ENCODE assay signal across 21 mouse cellular contexts in genomic region chr13:83480388-83480787, GRCm38 (mm10). TPM values are rescaled to one million over a fixed set of nuclear protein-coding genes. Genes with fewer than 3 reads are reported as not detected.
A peak's percentile ranks its signal among the peaks of the same experiment; 100 is the strongest.
DNase-seq lines count a peak whose midpoint lies in the region; ATAC-seq and TF ChIP-seq lines count a peak whose summit lies in the region.
"Had no signal": no experiment of that assay in that cellular context is flagged by ENCODE, and none has a peak within 500 bp of the region (broad histone marks: within the 10 kb centered on the region; RNA-seq: fewer than 3 reads in every experiment).

No protein-coding gene starts in this region.

- no peak overlapping the region for H3K4me2 ChIP-seq in forebrain, postnatal 0 days (ENCODE audit: low read depth)
- H3K4me2 ChIP-seq in limb, embryonic 13.5 days (replicated peaks) = no peak overlapping the region
- H3K4me2 ChIP-seq in limb, embryonic 14.5 days (replicated peaks; ENCODE audit: low read depth, low read length, severe bottlenecking) = no peak overlapping the region
- H3K4me2 ChIP-seq: embryonic facial prominence, embryonic 13.5 days; heart, embryonic 13.5 days; hindbrain, embryonic 15.5 days had no signal

- H3K27ac ChIP-seq in forebrain, postnatal 0 days (ENCODE audit: low read depth, low read length) = peak overlapping the region; percentile 17; the same call in 1 of the 2 replicates
- H3K27ac ChIP-seq in forebrain, embryonic 10.5 days = no peak overlapping the region
- H3K27ac ChIP-seq in limb, embryonic 13.5 days = no peak overlapping the region
- no peak overlapping the region for H3K27ac ChIP-seq in limb, embryonic 10.5 days
- H3K27ac ChIP-seq in limb, embryonic 14.5 days (replicated peaks; ENCODE audit: low read depth, low read length) = no peak overlapping the region
- H3K27ac ChIP-seq: embryonic facial prominence, embryonic 13.5 days; heart, embryonic 13.5 days; hindbrain, embryonic 15.5 days had no signal

- no peaks in the 10 kb centered on the region for H3K9me3 ChIP-seq in forebrain, postnatal 0 days (ENCODE audit: low read length)
- H3K9me3 ChIP-seq in forebrain, embryonic 10.5 days = no peaks in the 10 kb centered on the region
- H3K9me3 ChIP-seq in limb, embryonic 13.5 days = no peaks in the 10 kb centered on the region
- H3K9me3 ChIP-seq in limb, embryonic 10.5 days (replicated peaks) = no peaks in the 10 kb centered on the region
- H3K9me3 ChIP-seq in limb, embryonic 14.5 days (ENCODE audit: control insufficient read depth, low read length) = no peaks in the 10 kb centered on the region
- H3K9me3 ChIP-seq: embryonic facial prominence, embryonic 13.5 days; heart, embryonic 13.5 days; hindbrain, embryonic 15.5 days had no signal

- TF ChIP-seq POLR2A in limb, embryonic 14.5 days (IDR thresholded peaks at IDR 0.05; ENCODE audit: borderline replicate concordance, extremely low read depth, insufficient read depth, insufficient read length) = no peak

- no peaks in the 10 kb centered on the region for H3K36me3 ChIP-seq in forebrain, postnatal 0 days (ENCODE audit: insufficient read depth)
- no peaks in the 10 kb centered on the region for H3K36me3 ChIP-seq in forebrain, embryonic 10.5 days (replicated peaks)
- H3K36me3 ChIP-seq in limb, embryonic 13.5 days = no peaks in the 10 kb centered on the region
- no peaks in the 10 kb centered on the region for H3K36me3 ChIP-seq in limb, embryonic 10.5 days
- H3K36me3 ChIP-seq in limb, embryonic 14.5 days (ENCODE audit: control insufficient read depth, insufficient read depth, low read length) = no peaks in the 10 kb centered on the region
- H3K36me3 ChIP-seq: embryonic facial prominence, embryonic 13.5 days; heart, embryonic 13.5 days; hindbrain, embryonic 15.5 days had no signal

- 36% methylated on average over 3 of the region's 3 CpGs for WGBS in forebrain, postnatal 0 days
- 88% methylated on average over 3 of the region's 3 CpGs for WGBS in forebrain, embryonic 10.5 days
- WGBS in limb, embryonic 13.5 days = 65% methylated on average over 3 of the region's 3 CpGs
- WGBS in limb, embryonic 10.5 days = 90% methylated on average over 3 of the region's 3 CpGs
- WGBS in limb, embryonic 14.5 days = 56% methylated on average over 3 of the region's 3 CpGs

- peak; percentile 46 for DNase-seq in forebrain, postnatal 0 days
- no peak for DNase-seq in forebrain, embryonic 10.5 days (ENCODE audit: extremely low spot score, low spot score)
- DNase-seq in limb, embryonic 10.5 days (ENCODE audit: low spot score) = no peak
- DNase-seq in Muller cell, postnatal 12 days (ENCODE audit: inconsistent ontology term) = peak; percentile 53
- peak; percentile 26 for DNase-seq in limb, embryonic 14.5 days (ENCODE audit: low spot score)
- no peak for DNase-seq in layer of hippocampus, adult 9-10 months (ENCODE audit: low spot score)
- no peak for DNase-seq in thymus, postnatal 0 days (ENCODE audit: low spot score)
- DNase-seq: adrenal gland, postnatal 14 days; cerebellum, adult 2 months; cerebellum, postnatal 14 days; gastrocnemius, postnatal 36 days; heart, adult 11 months; heart, postnatal 36 days had no signal

- no peaks in the 10 kb centered on the region for H3K4me1 ChIP-seq in forebrain, postnatal 0 days (ENCODE audit: insufficient read depth)
- H3K4me1 ChIP-seq in forebrain, embryonic 10.5 days = no peaks in the 10 kb centered on the region; the same call in 1 of the 2 replicates
- no peaks in the 10 kb centered on the region for H3K4me1 ChIP-seq in limb, embryonic 13.5 days
- H3K4me1 ChIP-seq in limb, embryonic 10.5 days = no peaks in the 10 kb centered on the region
- no peaks in the 10 kb centered on the region for H3K4me1 ChIP-seq in limb, embryonic 14.5 days (ENCODE audit: control insufficient read depth, insufficient read depth, low read length)
- H3K4me1 ChIP-seq: embryonic facial prominence, embryonic 13.5 days; hindbrain, embryonic 15.5 days had no signal

- ATAC-seq in forebrain, postnatal 0 days = peak; percentile 55
- peak; percentile 61; the same call in 1 of the 2 replicates for ATAC-seq in limb, embryonic 13.5 days (ENCODE audit: low FRiP score, low read depth)
- ATAC-seq in limb, embryonic 14.5 days (ENCODE audit: low FRiP score, low read depth) = peak; percentile 65; the same call in 1 of the 2 replicates
- ATAC-seq: activated CD4-positive, CD25-positive, alpha-beta regulatory T cell, adult 4 months; forebrain, embryonic 14.5 days; Patski had no signal

- H3K27me3 ChIP-seq in forebrain, postnatal 0 days (ENCODE audit: insufficient read depth, low read length) = no peaks in the 10 kb centered on the region
- no peaks in the 10 kb centered on the region for H3K27me3 ChIP-seq in forebrain, embryonic 10.5 days (ENCODE audit: poor library complexity, severe bottlenecking)
- no peaks in the 10 kb centered on the region for H3K27me3 ChIP-seq in limb, embryonic 13.5 days
- H3K27me3 ChIP-seq in limb, embryonic 10.5 days (ENCODE audit: low read depth, poor library complexity, severe bottlenecking) = no peaks in the 10 kb centered on the region
- H3K27me3 ChIP-seq in limb, embryonic 14.5 days (ENCODE audit: control insufficient read depth, insufficient read depth, low read length) = no peaks in the 10 kb centered on the region
- H3K27me3 ChIP-seq: embryonic facial prominence, embryonic 13.5 days; heart, embryonic 13.5 days; hindbrain, embryonic 15.5 days had no signal

- H3K9ac ChIP-seq in forebrain, postnatal 0 days = no peak overlapping the region
- H3K9ac ChIP-seq in limb, embryonic 13.5 days = no peak overlapping the region
- H3K9ac ChIP-seq in limb, embryonic 14.5 days (ENCODE audit: low read depth, low read length, severe bottlenecking) = no peak overlapping the region
- H3K9ac ChIP-seq: embryonic facial prominence, embryonic 13.5 days; heart, embryonic 13.5 days; hindbrain, embryonic 15.5 days had no signal

- H3K4me3 ChIP-seq in forebrain, postnatal 0 days (ENCODE audit: low read depth, low read length) = no peak overlapping the region
- no peak overlapping the region for H3K4me3 ChIP-seq in forebrain, embryonic 10.5 days
- no peak overlapping the region for H3K4me3 ChIP-seq in limb, embryonic 13.5 days
- H3K4me3 ChIP-seq in limb, embryonic 10.5 days = no peak overlapping the region
- H3K4me3 ChIP-seq in limb, embryonic 14.5 days (replicated peaks; ENCODE audit: low read length) = no peak overlapping the region
- H3K4me3 ChIP-seq: embryonic facial prominence, embryonic 13.5 days; heart, embryonic 13.5 days; hindbrain, embryonic 15.5 days had no signal

- TF ChIP-seq CTCF in forebrain, postnatal 0 days (IDR thresholded peaks at IDR 0.05; ENCODE audit: low read depth) = no peak

RNA-seq across cellular contexts. Expression of gene Mef2c, which starts 23.4 kb away (rescaled TPM):
- total RNA-seq in forebrain, postnatal 0 days (2014; rRNA removed) = 245 and 448 TPM in 2 replicates
- polyA plus RNA-seq in forebrain, postnatal 0 days (2015; fragmentation: Nextera tagmentation; extraction: Ambion mirVana) = 373 and 527 TPM in 2 replicates
- 13.9 and 16.8 TPM in 2 replicates for polyA plus RNA-seq in forebrain, embryonic 10.5 days (2016; fragmentation: Nextera tagmentation; extraction: Ambion mirVana)
- 128 TPM in 2 replicates for polyA plus RNA-seq in limb, embryonic 13.5 days (2015; fragmentation: Nextera tagmentation; extraction: Ambion mirVana)
- polyA plus RNA-seq in limb, embryonic 10.5 days (2016; fragmentation: Nextera tagmentation; extraction: Ambion mirVana) = 13.2 and 17.5 TPM in 2 replicates
- polyA plus RNA-seq in limb, embryonic 14.5 days (2012; rRNA removed) = 50.0 and 59.3 TPM in 2 replicates
- polyA plus RNA-seq in limb, embryonic 14.5 days (2014; fragmentation: Nextera tagmentation; extraction: Ambion mirVana) = 137 and 158 TPM in 2 replicates
- 7.0 and 8.6 TPM in 2 replicates for polyA plus RNA-seq in thymus, postnatal 0 days (2015; fragmentation: Nextera tagmentation; extraction: Ambion mirVana)
- total RNA-seq: MEL had no signal
- polyA plus RNA-seq: Patski had no signal

Comparison
In these comparisons a context has a peak if more than half of its experiments do, and no peak if none do; other contexts are left out.
1. DNase-seq: peak in forebrain, postnatal 0 days (single experiment), Muller cell, postnatal 12 days (single experiment) and limb, embryonic 14.5 days (single experiment); none in forebrain, embryonic 10.5 days (single experiment), limb, embryonic 10.5 days (single experiment), layer of hippocampus, adult 9-10 months (single experiment) and thymus, postnatal 0 days (single experiment).
2. Peak in every context shown above with its lines, with median percentiles within 50 percentile points of each other: ATAC-seq.